Mouse (Mus musculus): ENCODE results near the gene Nkx2-5.

Gene Nkx2-5

DNA sequence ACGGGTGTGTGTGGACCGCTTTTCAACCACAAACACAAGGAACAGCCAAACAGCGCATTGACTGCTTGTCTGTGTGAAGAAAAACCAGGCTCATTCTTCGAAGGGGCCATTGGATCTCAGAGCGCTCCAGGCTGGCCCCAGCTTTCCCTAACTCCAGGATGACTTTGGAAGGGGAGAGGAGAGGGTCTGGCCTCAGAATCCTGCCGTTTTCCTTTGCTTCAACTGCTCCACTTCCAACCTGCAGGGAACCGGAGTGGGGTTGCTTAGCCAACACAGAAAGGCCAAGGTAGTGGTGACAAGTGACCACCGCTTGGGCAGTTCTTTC, 6.3 kb upstream of the Nkx2-5 start:
- ATAC-seq (ENCODE audit: insufficient number of reproducible peaks, low FRiP score, low TSS enrichment): no peak

DNA sequence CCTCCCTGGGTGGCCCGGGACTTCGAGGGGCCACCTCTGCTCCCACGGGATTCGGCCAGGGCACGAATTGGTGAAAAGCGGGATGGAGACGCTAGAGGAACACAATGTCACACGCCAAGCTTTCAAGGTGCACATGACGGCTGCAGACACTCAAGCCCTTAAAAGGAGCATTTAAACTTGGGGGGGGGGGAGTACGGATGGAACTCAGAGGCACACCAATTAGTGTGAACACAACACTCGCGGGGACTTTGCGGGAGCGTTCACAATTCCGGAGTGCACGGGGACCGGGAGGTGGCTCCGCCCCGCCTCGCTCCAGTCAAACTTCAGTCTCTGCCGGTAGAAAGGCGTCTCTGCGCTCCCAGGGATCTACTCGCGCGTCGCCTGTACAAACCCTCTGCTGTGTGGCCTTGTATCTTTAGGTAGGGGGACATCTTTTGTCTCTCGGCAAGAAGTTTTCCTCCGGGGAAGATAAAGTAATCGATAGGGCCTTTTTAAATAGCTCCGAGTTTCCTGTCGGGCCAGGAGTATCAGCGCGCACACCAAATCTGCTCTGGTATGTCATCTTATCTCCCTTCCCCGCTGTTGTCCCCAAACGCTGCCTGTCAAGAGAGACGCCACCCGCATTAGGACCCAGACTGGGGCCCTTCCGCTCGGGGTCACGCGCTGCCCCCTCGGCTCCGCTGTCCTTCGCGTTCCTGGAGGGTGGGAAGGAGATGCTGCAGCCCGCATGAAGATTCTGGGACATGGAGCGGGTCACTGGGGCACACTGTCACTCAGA, 5.7 kb upstream of the Nkx2-5 start:
- ATAC-seq (ENCODE audit: insufficient number of reproducible peaks, low FRiP score, low TSS enrichment): no peak

DNA sequence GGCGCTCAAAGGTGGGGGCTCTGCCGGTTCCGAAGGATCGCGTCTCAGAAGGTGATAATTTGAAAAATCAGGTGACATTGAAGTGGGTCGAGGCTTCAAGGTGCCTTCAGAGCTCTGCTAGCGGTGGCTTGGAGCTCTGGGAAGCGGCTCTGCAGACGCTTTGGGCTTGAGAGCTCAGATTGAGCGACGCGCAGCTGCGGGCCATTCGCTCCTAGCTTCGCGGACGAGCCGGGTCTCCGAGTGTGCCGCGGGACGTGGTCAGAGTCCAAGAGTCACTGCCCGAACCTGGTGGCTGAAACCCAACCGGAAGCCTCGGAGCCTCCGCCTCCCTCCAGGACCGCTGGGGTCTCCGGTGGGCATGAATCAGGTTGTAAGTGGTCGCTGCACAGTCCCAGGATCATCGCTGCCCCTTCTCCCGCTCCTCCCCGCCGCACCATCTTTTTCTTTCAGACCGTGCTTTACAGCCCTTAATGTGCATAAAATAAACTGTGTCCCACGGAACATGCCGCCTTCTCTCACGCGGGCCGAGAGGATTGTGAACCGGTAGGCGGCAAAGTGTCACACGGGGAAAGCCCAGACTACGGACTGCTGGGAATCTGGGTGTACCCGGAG, 5.0 kb upstream of the Nkx2-5 start:
- ATAC-seq (ENCODE audit: insufficient number of reproducible peaks, low FRiP score, low TSS enrichment): no peak

DNA sequence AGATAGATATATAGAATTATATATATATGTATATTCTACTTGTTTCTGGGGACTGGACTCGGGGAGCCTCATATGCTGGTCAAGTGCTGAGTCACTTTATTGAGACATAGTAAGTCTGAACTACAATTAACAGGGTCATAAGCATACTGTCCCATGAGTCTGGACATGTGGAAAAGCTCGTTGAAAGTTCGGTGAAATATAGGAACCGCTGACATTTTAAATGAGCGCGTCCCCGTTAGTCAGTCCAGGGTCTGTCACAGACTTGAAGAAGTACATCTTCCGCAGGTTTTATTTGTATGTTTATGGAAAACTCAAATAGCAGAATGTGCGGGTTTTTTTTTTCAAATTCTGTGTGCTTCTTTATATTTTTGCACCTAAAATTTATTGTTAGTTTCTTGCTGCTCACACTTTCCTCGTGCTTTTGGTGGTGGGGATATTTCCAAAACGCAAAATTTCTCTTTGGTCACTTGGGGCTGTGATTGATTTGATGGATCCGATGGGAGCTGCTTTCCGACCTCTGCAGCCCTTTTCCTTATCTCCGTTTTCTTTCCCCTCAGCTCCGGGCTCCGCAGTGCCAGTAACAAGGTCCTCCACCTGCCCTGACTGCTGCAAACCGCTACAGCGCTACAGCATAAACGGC, 4.4 kb upstream of the Nkx2-5 start:
- no peak for ATAC-seq (ENCODE audit: insufficient number of reproducible peaks, low FRiP score, low TSS enrichment)

DNA sequence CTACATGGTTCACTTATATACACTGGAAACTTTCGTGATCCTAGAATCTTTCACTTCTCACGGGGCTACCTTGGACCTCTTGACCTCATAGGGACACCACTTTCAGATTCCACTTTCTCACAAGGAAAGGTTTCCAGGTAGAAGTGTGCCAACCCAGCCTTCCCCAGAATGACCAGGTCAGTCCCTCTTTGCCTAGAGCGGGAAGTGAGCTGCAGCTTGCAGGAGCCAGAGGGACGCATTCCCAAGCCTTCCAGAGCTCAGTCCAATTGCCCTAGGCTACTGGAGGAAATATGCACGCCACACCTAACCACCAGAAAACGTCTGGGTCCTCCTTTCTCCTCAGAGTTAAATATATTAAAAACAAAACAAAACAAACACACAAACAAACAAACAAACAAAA, 3.4 kb upstream of the Nkx2-5 start:
- no peak for ATAC-seq (ENCODE audit: insufficient number of reproducible peaks, low FRiP score, low TSS enrichment)

DNA sequence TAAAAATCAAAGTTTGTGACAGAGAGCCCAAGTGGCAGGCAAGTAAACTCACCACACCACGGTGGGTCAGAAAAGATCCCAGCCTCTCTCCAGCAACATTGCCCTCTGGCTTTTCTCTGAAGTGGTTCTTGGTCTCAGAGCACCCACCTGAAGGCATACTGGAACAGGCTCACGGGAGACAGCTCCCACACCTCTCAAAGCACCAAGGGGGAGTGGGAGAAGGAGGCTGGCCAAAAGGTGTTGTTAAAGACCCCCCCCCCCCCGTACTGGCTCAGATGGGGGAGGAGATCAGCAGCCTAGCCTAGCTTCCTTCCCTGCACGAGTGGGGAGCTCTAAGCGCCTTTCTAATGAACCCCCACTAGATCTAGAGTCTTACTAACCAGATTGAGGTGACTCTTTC, 3.0 kb upstream of the Nkx2-5 start:
- no peak for ATAC-seq (ENCODE audit: insufficient number of reproducible peaks, low FRiP score, low TSS enrichment)

DNA sequence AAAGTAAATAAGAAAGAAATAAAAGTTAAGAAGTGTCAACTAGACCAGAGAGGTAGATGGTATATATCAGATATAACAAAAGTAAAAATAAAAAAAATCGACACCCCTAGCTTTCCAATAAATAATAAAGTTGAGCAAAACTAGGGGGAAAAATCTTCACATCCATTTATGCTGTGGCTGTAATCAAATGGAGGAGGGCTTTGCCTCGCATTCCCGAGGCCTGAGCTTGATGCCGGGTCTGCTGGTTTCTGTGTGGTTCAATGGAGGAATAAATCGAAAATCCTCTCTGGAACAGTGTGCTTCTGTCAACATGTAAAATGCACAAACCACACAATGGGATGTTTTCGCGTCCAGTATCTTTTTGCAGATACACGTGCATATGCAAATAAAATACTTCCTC, 1.6 kb upstream of the Nkx2-5 start:
- no peak for ATAC-seq (ENCODE audit: insufficient number of reproducible peaks, low FRiP score, low TSS enrichment)

DNA sequence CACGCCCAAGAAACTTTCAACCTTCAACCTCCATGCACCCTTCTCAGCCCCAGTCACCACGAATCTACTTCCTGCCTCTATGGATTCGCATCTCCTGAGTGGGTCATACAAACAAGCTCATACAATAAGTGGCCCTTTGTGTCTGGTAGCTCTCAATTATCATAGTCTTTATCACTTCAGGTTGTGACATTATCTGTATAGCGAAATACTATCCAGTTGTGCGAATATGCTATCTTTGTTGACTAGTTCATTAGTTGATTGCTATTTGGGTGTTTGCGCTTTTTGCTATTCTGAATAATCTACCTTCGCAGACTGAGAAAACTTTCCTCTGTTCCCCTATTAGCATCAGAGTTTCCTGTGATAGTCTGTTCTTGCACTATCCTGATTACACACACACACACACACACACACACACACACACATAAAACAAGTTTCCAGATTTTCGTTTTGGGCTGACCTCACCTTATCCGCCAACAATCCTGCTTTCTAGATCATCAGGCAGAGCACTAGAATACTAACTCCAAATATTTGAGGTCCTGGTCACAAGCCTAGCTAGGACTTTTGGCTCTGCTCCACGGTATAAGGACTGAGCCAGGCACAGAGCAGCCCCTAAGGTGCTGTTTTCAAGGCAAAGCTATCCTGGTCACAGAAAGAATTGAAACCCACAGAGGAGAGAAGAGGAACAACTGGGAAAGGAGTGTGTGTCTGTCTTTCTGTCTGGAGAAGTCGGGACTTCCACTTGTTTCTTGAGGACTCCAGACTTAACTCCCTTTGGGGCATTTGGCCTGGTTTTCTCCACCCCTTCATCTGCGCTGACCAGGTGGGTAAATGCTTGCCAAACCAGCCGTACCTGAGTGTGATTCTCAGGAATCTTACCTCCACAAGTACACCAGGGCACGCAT, 591 bp upstream of the Nkx2-5 start:
- no peak for ATAC-seq (ENCODE audit: insufficient number of reproducible peaks, low FRiP score, low TSS enrichment)

DNA sequence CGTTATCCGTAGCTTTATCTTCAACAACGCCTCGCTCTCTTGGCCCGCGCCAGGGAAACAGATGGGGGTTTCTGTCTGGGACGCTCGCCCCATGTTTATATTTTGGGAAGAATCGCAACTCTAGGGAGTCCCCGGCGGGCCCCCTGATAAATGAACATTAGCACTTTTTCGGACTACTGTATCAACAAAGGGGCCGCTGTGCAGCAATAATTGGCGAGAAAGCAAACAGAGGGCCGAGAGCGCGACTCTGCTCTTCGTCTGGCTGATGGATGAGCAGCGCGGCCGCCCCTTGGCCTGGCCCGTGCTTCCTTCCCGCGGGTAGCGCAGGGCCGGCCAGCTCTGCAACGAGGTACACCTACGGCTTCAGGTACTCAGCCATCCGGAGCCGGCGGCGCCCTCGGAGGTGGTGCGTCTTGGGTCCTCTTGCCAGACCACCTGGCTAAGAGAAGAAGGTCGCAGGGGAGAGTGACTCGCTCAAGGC, 398 bp downstream of the Nkx2-5 start:
- ATAC-seq (ENCODE audit: insufficient number of reproducible peaks, low FRiP score, low TSS enrichment): no peak

DNA sequence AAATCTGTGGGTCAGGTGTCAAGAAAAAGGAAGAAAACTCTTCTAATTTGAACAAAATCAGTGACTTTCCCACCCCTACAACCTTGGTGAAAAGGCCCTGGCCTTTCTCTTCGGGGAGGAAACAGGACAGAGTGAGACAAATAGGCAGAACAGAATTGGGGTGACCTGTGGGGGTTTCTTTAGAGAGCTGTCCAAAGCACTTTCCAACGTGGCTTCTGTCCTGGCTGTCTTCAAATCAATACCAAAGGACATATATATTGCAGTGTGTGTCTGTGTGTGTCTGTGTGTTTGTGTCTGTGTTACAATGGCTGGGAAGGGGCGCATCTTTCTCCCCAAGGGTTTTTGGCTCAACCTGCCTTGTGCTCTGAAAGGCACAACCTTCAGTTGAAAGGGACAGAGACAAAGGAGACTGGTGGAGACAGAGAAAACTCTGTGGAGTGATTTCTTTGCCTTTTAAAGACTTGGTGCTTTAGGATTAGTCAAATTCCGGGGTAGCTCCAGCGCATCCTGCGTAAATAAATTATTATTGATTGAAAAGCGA, 1.0 kb downstream of the Nkx2-5 start:
- no peak for ATAC-seq (ENCODE audit: insufficient number of reproducible peaks, low FRiP score, low TSS enrichment)

DNA sequence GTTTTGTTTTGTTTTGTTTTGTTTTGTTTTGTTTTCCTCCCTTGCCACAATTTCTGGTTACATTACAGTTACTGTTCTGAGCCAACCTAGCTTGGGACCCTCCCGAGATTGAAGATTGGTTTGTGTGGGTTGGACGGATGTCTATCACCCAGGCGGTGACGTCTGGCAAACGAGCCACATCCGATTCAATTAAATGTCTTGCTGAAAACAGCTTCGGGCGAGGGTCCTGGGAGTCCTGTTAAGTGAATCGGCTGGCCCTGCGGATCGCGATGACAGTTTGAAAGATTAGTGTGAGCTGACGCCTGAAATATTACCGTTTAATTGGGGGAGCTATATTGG, 1.6 kb downstream of the Nkx2-5 start:
- no peak for ATAC-seq (ENCODE audit: insufficient number of reproducible peaks, low FRiP score, low TSS enrichment)

DNA sequence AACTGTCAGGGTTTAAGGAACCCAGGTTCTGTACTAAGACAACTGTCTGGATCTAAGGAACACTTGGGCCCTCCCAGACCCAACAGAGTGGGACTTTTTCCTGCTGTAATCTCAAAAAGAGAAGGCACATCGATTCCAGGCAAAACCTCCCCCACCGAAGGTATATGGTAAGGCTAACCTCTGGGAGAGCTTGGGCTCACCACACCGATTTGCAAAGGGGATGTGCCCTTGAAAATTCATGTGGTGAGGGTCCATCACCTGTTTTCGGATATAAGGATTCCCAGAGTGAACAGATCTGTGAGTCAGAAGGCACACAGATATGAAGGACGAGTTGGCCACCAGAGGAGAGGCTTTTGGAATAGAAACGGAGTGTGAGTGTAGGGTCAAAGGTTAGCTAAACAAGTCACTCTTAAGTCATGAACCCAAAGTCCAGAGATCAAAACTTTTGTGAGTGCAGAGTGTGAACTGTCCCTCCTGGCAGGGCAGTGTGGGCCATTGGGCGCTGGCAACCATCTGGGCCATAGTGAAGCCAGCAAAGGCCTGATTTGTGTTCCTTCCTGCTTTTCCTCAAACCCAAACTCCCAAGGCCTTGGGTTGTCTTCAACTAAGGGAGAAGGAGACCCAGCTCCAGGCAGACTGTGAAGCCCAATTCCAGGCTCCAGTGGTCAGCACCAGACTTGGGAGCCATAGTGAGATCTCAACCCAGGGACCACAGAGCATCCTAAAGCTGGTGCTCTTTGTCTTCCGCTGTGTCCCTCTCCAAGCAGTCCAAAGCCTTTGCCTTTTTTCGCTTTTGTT, 2.2 kb downstream of the Nkx2-5 start:
- no peak for ATAC-seq (ENCODE audit: insufficient number of reproducible peaks, low FRiP score, low TSS enrichment)

DNA sequence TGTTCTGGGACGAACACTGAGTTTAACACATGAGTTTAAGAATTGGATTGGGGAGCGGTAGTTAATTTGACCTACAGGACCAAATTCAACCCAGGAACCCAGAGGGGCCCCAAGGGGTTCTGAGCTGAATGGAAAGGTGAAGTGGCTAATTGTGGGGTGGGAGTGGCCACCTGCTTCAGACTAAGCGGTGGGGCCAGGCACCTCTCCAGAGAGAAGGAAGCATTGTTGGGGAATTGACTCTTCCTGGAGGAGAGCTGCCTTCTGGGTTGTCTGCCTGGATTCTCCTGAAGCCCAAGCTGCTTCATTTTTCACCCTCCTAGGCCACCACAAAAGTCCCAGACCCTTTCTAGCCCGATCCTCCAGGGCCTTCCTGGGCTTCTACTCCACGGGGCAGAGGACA, 2.8 kb downstream of the Nkx2-5 start:
- no peak for ATAC-seq (ENCODE audit: insufficient number of reproducible peaks, low FRiP score, low TSS enrichment)

DNA sequence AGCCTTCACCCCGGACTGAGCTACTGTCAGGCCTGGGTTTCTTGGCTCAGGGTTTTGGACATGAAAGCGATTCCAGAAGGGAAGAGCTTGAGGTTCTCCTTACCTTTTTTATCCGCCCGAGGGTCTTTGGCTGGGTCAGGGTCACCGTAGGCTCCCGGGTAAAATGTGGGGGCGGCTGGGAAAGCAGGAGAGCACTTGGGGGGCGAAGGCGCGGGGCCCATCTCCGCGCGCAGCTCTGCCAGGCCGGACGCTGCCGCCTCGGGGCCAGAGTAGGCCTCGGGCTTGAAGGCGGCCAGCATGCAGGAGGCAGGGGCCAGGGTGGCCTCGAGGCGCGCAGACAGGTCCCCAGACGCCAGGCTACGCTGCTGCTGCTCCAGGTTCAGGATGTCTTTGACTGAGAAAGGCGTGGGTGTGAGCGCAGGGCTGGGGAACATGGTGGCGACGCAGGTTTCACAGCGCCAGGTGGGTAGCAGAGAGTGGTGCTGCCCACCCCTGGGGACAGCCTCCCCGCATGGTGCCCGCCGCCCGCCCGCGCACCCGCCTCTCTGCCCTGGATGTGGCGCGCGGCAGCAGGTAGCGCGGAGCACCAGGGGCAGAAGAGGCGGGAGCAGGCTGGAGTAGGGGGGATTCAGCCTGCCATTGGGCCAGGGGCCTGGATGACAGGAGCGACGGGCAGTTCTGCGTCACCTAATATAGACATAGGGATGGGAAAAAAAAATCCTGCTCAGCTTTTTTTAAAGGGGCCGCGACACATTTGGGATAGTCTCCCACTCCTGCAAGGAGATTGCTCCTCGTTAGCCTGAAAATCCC, 3.7 kb downstream of the Nkx2-5 start:
- ATAC-seq (ENCODE audit: insufficient number of reproducible peaks, low FRiP score, low TSS enrichment): no peak

DNA sequence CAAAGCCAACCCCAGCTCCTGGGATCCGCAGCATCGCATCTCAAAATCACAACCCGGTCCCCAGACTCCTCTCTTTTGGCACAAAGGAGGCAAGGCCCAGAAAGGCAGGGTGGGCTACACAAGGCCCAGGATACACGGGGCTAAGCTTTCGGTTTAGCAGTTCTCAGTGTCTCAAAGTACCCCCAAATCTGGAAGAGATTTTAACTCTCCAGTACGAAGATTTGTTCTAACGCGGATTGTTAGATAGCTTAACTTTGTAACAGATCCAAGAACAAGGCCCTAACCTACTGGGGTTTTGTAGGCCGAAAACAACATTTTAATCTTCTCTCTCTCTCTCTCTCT, 4.4 kb downstream of the Nkx2-5 start:
- ATAC-seq (ENCODE audit: insufficient number of reproducible peaks, low FRiP score, low TSS enrichment): no peak

DNA sequence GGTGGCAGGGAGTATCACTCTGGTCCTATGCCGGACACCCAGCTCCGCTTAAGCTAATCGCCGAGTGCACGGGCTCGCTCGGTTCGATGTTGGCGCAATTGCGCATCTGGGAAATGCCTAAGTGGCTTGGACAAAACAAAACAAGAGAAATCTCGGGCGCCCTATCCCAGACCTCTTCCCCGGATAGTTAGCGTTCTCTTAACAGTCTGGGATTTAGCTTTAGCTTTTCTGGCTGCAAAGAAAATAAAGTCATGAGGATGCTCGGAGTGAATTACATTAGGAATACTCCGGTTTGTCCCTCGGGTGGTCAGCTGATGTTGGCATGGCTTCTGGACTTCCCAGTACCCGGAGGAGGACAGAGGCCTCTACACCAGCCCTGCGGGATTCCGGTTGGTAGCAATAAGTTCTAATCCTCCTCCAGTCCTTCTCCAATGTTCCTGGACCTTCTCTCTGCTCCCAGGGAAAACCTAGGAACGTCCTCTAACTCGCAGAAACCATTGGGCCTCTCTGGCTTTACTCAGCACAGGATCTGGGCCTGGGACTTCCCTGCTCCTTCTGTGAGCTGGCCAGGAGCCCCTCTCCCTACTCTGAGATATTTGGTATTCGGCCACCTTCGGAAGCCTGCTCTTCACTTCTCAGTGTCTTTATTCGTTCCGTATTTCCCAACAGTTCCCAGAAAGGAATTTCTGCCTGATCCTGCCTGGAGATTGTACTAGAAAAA, 4.9 kb downstream of the Nkx2-5 start:
- no peak for ATAC-seq (ENCODE audit: insufficient number of reproducible peaks, low FRiP score, low TSS enrichment)

DNA sequence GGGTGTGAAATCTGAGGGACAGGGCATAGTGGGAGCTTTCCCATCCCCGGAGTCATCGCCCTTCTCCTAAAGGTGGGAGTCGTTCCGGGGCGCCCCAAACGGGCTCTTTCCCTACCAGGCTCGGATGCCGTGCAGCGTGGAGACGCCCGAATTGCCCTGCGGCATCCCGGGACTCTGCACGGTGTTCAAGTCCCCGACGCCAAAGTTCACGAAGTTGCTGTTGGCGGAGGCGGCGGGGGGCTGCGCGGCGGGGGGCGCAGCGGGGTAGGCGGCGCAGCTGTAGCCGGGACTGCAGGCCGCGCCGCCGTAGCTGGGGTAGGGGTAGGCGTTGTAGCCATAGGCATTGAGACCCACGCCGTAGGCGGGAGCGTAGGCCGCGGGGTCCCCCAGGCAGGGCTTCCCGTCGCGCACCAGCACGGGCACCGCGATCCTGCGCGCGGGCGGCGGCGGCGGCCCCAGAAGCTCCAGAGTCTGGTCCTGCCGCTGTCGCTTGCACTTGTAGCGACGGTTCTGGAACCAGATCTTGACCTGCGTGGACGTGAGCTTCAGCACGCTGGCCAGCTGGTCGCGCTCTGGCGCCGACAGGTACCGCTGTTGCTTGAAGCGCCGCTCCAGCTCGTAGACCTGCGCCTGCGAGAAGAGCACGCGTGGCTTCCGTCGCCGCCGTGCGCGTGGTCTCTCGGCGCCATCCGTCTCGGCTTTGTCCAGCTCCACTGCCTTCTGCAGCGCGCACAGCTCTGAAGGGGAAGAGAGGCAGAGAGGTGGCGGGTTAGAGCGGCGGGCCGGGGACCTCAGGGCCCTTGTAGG, 5.7 kb downstream of the Nkx2-5 start:
- ATAC-seq (ENCODE audit: insufficient number of reproducible peaks, low FRiP score, low TSS enrichment): no peak
